Mouse (Mus musculus) neural tube, embryonic 11.5 days (tissue): ENCODE data around the gene Cirbp. TPM values are rescaled to one million over a fixed set of nuclear protein-coding genes. Genes with fewer than 3 reads are reported as not detected.

Source experiments
- ATAC-seq: fragments of 200-750 bp; cut with Nextera tagmentation; 2 replicates; pipeline ENCODE4 v1.8.0; 2017; ENCODE audit warnings: moderate number of reproducible peaks, mild to moderate bottlenecking, moderate TSS enrichment, moderate library complexity; ENCODE audit not compliant: insufficient read depth, low FRiP score, low TSS enrichment
- DNase-seq: peaks from one replicate; pipeline ENCODE4 v3.0.0-alpha.2; 2015; ENCODE audit warnings: low spot score
- H3K27ac ChIP-seq: fragments of 300-500 bp; sonication (generic); 2 replicates; pipeline ENCODE4 v1.5.1; 2014; ENCODE audit warnings: low read depth, mild to moderate bottlenecking, low read length
- H3K27me3 ChIP-seq: fragments of 300-500 bp; sonication (generic); 2 replicates; pipeline ENCODE4 v1.6.1; 2014; ENCODE audit warnings: mild to moderate bottlenecking, low read length, mixed read lengths; ENCODE audit not compliant: control insufficient read depth, insufficient read depth
- H3K36me3 ChIP-seq: fragments of 300-500 bp; sonication (generic); 2 replicates; pipeline ENCODE4 v1.6.1; 2014; ENCODE audit warnings: mild to moderate bottlenecking, low read length, moderate library complexity, mixed read lengths; ENCODE audit not compliant: control insufficient read depth, insufficient read depth
- H3K4me1 ChIP-seq: fragments of 300-500 bp; sonication (generic); 2 replicates; pipeline ENCODE4 v1.6.1; 2014; ENCODE audit warnings: low read length, mixed read lengths; ENCODE audit not compliant: control insufficient read depth, insufficient read depth
- H3K4me2 ChIP-seq: fragments of 300-500 bp; sonication (generic); 2 replicates; pipeline ENCODE4 v1.6.1; 2014; ENCODE audit warnings: low read depth, mild to moderate bottlenecking, moderate library complexity
- H3K4me3 ChIP-seq: fragments of 300-500 bp; sonication (generic); 2 replicates; pipeline ENCODE4 v1.5.1; 2014; ENCODE audit warnings: low read depth, low read length
- H3K9ac ChIP-seq: fragments of 300-500 bp; sonication (generic); 2 replicates; pipeline ENCODE4 v1.6.1; 2014; ENCODE audit warnings: mild to moderate bottlenecking, low read length
- H3K9me3 ChIP-seq: fragments of 300-500 bp; sonication (generic); 2 replicates; pipeline ENCODE4 v1.6.1; 2016; ENCODE audit warnings: low read length; ENCODE audit not compliant: control insufficient read depth
- WGBS: fragments of 180-500 bp; shearing (Covaris S2); extraction: QIAGEN DNeasy Blood & Tissue Kit; methylation state at CpG from one replicate; pipeline ENCODE4 v1.1.7; 2014; 5-methylcytosine and 5-hydroxymethylcytosine counted together
- polyA plus RNA-seq: library from polyadenylated mRNA; unstranded; fragments of >200 nt; fragmentation: Nextera tagmentation; extraction: Ambion mirVana; gene quantifications from 2 replicates; pipeline ENCODE4 v1.2.1, GENCODE M21; 2014

Cirbp gene
- polyA plus RNA-seq, result 84.0 and 85.1 TPM in 2 replicates

DNA sequence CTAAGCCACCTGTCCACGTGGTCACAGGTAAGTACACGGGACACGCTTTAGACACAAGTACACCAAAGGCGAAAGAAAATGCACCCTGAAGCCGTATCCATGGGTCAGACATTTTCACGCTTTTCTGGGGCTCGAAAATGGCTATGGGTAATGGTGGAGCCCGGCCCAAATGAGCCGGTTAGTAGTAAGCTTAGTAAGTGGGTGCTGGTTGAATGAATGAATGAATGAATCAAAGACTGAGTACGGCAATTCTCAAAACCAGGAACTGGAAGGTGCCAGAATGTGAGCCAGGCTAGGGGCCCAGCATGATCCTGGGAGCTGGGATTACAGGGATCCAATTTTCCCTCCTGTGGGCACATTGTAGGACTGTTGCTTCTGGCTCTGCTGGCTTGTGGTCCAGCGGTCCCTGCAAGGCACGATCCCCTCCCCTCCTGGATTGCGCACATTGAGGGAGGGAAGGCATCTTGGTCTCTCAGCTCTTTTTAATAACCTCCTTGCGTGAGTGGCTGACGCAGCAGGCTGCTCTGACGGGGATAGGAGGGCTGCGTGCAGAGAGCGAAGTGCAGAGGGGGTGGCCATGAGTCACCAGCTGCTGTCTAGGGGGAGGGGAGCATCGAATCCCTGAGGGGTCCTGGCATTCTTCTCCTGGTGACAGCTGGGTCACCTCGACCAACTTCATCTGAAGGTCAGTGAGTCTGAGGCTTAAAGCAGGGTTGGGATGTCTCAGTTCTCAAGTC lies at the start of gene Cirbp:
Cirbp (plus strand) TSS at position 594 of the 737 bp plus-strand sequence.
- H3K9me3 ChIP-seq, result no peaks in the 10 kb centered on the region
- H3K27me3 ChIP-seq, result no peaks in the 10 kb centered on the region
- H3K4me2 ChIP-seq, result peak within 1 kb of the TSS; percentile 84
- H3K9ac ChIP-seq, result peak within 1 kb of the TSS; percentile 36
- peak within 1 kb of the TSS; percentile 83 for H3K27ac ChIP-seq
- H3K36me3 ChIP-seq, result peaks cover 6% of the 10 kb centered on the region
- peak within 1 kb of the TSS; percentile 27 for H3K4me3 ChIP-seq
- WGBS, result 19% methylated on average over 20 of the region's 20 CpGs
- peaks cover 49% of the 10 kb centered on the region for H3K4me1 ChIP-seq
- DNase-seq (peak; percentile 50), ATAC-seq (no peak)

DNA sequence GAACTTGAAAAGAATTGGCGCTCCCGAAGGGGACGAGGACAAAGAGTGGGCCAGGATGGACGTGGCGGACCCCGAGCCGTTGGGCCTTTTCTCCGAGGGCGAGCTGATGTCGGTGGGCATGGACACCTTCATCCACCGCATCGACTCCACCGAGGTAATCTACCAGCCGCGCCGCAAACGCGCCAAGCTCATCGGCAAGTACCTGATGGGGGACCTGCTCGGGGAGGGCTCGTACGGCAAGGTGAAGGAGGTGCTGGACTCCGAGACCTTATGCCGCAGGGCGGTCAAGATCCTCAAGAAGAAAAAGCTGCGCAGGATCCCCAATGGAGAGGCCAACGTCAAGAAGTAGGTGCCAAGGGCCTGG lies 49.2 kb upstream of the Cirbp start:
- Histone ChIP-seq H3K36me3 (peaks cover 1% of the 10 kb centered on the region), H3K9ac (peak overlapping the region; percentile 85), H3K4me3 (peak overlapping the region; percentile 95), H3K27ac (peak overlapping the region; percentile 27; the same call in 1 of the 2 replicates), H3K4me2 (peak overlapping the region; percentile 94), H3K9me3 (no peaks in the 10 kb centered on the region), H3K27me3 (no peaks in the 10 kb centered on the region), H3K4me1 (peaks cover 26% of the 10 kb centered on the region)
- under 1% methylated on average over 27 of the region's 27 CpGs for WGBS
- no peak for ATAC-seq
- DNase-seq, result peak; percentile 45

DNA sequence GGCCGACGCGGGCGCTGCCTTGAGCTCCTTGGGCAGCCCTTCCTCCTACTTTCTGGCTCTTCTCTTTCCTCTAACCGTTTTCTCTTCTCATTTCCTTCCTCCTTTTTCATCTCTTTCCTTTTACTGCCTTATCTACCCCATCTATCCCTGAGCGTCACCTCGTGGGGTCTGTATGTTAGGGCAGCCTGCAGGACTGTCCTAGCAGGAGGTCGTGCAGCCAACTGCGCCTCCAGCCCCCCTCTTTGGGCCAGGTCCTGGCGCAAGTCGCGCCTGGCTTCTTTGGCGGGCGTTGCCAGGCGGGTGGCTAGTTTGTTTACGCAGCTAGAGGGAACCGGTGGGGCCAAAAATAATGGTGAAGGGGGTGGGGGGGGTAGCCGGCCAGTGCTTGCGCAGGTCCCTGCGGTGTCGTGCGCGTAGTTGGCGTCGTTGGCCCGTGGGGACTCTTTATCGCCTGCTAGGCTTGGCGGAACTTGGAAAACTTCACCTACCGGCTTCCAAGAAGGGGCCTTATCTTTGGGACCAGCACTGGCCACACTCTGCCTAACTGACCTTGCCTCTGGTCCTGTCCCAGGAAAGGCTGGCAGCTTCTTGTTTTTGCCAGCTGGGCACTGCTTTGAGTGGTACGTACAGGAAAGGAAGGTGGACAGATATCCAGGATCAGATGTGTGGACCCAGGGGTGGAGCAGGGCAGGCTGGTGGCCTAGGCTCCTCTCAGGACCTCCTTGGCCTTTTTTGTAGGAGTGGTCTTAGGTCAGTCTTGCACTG lies 48.7 kb upstream of the Cirbp start:
- peak overlapping the region; percentile 27; the same call in 1 of the 2 replicates for H3K27ac ChIP-seq
- H3K36me3 ChIP-seq, result peaks cover 7% of the 10 kb centered on the region
- H3K27me3 ChIP-seq, result no peaks in the 10 kb centered on the region
- H3K9me3 ChIP-seq, result no peaks in the 10 kb centered on the region
- H3K4me1 ChIP-seq, result peaks cover 26% of the 10 kb centered on the region
- WGBS, result 7% methylated on average over 30 of the region's 30 CpGs
- peak overlapping the region; percentile 94 for H3K4me2 ChIP-seq
- H3K4me3 ChIP-seq, result peak overlapping the region; percentile 95
- H3K9ac ChIP-seq, result peak overlapping the region; percentile 85
- ATAC-seq (no peak), DNase-seq (no peak)

DNA sequence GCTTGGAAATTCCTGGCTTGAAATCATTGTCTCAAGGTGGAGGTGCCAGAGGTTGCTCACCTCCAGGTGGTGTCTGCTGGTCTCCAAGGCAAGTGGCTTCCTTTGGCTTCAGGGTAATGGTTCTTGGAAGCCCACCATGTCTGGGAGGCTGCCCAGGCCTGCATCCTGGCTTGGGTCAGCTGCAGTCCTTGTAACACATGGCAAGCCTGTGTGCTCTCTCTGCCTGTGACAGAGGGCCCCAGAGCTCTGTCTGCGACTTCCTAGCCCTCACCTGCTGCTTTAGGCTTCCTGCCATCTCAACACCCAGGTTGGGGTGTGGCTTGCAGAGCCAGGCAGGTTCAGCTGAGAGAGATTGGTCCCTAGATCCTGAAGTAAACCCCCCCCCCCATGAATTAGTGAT lies 48.0 kb upstream of the Cirbp start:
- H3K9ac ChIP-seq, result peak overlapping the region; percentile 85
- peaks cover 7% of the 10 kb centered on the region for H3K36me3 ChIP-seq
- H3K9me3 ChIP-seq, result no peaks in the 10 kb centered on the region
- ATAC-seq (no peak), DNase-seq (no peak)
- H3K4me1 ChIP-seq, result peaks cover 26% of the 10 kb centered on the region
- peak overlapping the region; percentile 94 for H3K4me2 ChIP-seq
- H3K27me3 ChIP-seq, result no peaks in the 10 kb centered on the region
- WGBS, result 77% methylated on average over 1 of the region's 1 CpGs
- H3K27ac ChIP-seq, result no peak overlapping the region
- H3K4me3 ChIP-seq, result peak overlapping the region; percentile 95

DNA sequence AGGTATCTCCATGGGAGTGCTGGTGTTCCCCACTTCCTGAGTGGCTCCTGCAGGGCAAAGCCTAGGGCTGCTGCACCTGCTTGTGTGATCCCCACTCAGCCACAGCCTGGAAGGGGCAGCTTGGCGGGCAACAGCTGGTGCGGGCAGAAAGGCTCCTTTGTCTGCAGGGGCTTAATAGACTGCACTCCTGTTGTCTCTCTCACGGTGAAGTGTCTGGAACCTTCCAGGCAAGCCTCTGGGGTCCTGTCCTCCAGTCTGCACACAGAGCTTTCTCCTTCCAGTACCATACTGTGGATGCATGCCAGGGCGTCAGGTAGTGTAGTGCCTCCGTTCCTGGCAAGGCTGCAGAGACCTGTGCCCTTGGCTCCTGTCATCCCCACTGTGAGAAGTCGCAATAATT lies 47.2 kb upstream of the Cirbp start:
- Histone ChIP-seq H3K27ac (no peak overlapping the region), H3K9ac (no peak overlapping the region; the same call in 1 of the 2 replicates), H3K4me1 (peaks cover 26% of the 10 kb centered on the region), H3K4me3 (peak overlapping the region; percentile 95; the same call in 1 of the 2 replicates), H3K9me3 (no peaks in the 10 kb centered on the region), H3K27me3 (no peaks in the 10 kb centered on the region), H3K4me2 (peak overlapping the region; percentile 94), H3K36me3 (peaks cover 7% of the 10 kb centered on the region)
- DNase-seq (no peak), ATAC-seq (no peak)
- WGBS, result 73% methylated on average over 6 of the region's 6 CpGs

DNA sequence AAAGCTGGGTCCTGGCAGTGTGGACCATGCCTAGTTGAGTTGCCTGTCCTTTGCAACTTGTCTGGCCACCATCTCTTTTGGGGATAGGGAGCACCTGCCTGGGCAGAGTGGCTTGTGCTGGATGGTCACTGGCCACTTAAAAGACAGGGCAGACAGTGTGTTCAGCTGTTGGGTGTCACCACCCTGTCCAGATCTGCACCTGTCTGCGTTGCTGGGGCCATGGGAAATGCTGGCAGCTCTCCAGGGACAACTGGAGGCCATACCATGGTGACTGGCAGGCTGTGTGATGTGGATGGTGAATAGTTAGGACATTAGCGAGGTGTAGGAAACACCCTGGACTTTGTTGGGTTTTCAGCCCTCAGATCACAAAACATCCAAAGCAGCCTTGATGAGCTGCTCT lies 45.6 kb upstream of the Cirbp start:
- Histone ChIP-seq H3K4me3 (no peak overlapping the region), H3K4me2 (no peak overlapping the region), H3K9me3 (no peaks in the 10 kb centered on the region), H3K36me3 (peaks cover 10% of the 10 kb centered on the region), H3K4me1 (peaks cover 26% of the 10 kb centered on the region), H3K27ac (no peak overlapping the region), H3K27me3 (no peaks in the 10 kb centered on the region), H3K9ac (no peak overlapping the region; the same call in 1 of the 2 replicates)
- ATAC-seq, result no peak
- WGBS, result 100% methylated on average over 2 of the region's 2 CpGs
- DNase-seq, result no peak

DNA sequence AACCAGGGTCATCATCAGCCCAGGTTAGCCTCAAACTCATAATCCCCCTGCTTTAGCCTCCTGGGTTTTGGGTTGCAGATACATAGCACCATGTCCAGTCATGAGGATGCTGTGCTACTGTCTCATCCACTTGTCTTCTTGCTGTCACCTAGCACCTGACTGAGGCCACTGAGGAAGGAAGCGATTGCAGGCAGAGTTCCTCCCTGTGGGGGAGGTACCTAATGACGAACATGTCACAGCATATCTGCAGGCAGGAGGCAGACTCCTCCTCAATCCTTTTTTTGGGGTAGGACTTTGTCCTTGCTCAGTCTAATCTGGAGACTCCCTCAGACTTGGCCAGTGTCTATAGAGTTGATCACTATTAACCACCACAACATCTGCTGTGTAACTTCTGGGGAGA lies 44.1 kb upstream of the Cirbp start:
- Histone ChIP-seq H3K4me2 (no peak overlapping the region), H3K27ac (no peak overlapping the region), H3K4me1 (peaks cover 26% of the 10 kb centered on the region), H3K9me3 (no peaks in the 10 kb centered on the region), H3K36me3 (peaks cover 17% of the 10 kb centered on the region), H3K27me3 (no peaks in the 10 kb centered on the region), H3K9ac (no peak overlapping the region), H3K4me3 (no peak overlapping the region)
- no peak for DNase-seq
- no peak for ATAC-seq
- 94% methylated on average over 2 of the region's 2 CpGs for WGBS

DNA sequence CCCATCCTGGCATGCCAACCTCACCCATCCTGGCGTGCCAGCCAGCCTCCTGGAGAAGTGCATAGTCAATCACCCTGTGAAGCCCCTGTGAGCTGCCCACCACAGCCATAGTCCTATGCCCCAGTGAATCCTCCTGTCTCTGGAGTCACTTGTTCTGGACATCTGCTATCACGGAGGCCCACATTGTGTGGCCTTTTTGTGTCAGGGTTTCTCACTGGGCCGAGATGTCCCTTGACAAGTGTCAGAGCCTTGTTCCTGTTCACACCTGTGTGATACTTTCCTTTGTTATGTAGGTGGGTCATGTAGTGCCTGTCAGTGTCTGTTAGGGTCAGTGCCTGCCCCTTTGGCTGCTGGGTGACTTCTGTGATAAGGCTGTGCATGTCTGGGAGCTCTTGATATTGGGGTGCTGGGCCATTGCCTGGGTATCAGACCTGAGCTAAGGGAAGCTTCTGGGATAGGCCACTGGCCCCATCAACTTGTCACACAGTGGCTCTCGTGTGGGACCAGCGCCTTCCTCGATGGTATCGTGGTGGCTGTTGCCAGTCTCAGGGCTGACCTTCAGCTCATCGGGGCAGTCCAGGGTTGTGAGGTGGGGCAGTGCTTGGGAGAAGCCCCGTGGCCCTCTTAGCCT lies 41.7 kb upstream of the Cirbp start:
- H3K9ac ChIP-seq, result no peak overlapping the region; the same call in 1 of the 2 replicates
- H3K27me3 ChIP-seq, result no peaks in the 10 kb centered on the region
- 91% methylated on average over 9 of the region's 9 CpGs for WGBS
- H3K4me1 ChIP-seq, result peaks cover 2% of the 10 kb centered on the region; the same call in 1 of the 2 replicates
- DNase-seq (no peak), ATAC-seq (no peak)
- no peak overlapping the region for H3K4me3 ChIP-seq
- H3K27ac ChIP-seq, result no peak overlapping the region
- no peaks in the 10 kb centered on the region for H3K9me3 ChIP-seq
- no peak overlapping the region for H3K4me2 ChIP-seq
- H3K36me3 ChIP-seq, result peaks cover 20% of the 10 kb centered on the region
